Mouse (Mus musculus): Measurements from ENCODE around the gene Nmur1. TPM values are rescaled to one million over a fixed set of nuclear protein-coding genes. Genes with fewer than 3 reads are reported as not detected.
A peak's percentile ranks its signal among the peaks of the same experiment; 100 is the strongest.

The Nmur1 gene
- polyA plus RNA-seq, 1 experiment from 2014 or later, result not detected

- Histone ChIP-seq H3K27ac (ENCODE audit: low read depth) (no peak overlapping the region), H3K4me1 (ENCODE audit: insufficient read depth) (peaks cover 4% of the 10 kb centered on the region; the same call in 1 of the 2 replicates), H3K9ac (replicated peaks) (no peak overlapping the region), H3K4me3 (ENCODE audit: low read depth, low read length) (no peak overlapping the region), H3K27me3 (ENCODE audit: insufficient read depth, low read length) (no peaks in the 10 kb centered on the region), H3K36me3 (replicated peaks; ENCODE audit: insufficient read depth, low read length) (peaks cover 53% of the 10 kb centered on the region), H3K9me3 (ENCODE audit: low read length) (no peaks in the 10 kb centered on the region), H3K4me2 (ENCODE audit: low read depth, low read length) (no peak overlapping the region)
- TF ChIP-seq EP300 (IDR thresholded peaks at IDR 0.05; ENCODE audit: low read depth), result no peak
- TF ChIP-seq CTCF (IDR thresholded peaks at IDR 0.05; ENCODE audit: low read depth), result no peak
- no peak for DNase-seq
- ATAC-seq, result no peak
- 81% methylated on average over 1 of the region's 1 CpGs for WGBS (ENCODE audit: insufficient replicate concordance)
Observed at GRCm38 (mm10) chr1:86348083-86348482, 77.9 kb downstream of the Nmur1 start.

DNA sequence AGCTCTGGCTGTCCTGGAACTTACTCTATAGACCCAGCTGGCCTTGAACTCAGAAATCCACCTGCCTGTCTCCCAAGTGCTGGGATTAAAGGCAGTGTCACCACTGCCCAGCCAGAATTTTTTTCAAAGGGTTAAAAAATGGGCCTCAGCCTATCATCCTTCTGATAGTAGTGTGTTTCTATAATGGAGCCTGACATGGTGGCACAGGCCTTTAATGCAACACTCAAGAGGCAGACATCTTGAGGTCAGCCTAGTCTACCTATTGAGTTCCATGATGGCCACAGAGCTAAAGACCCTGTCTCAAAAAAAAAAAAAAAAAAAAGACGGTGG is 78.3 kb downstream of the Nmur1 start:
- 77% methylated on average over 1 of the region's 1 CpGs for WGBS (ENCODE audit: insufficient replicate concordance)
- no peak overlapping the region for H3K4me3 ChIP-seq (ENCODE audit: low read depth, low read length)
- H3K4me2 ChIP-seq (ENCODE audit: low read depth, low read length), result no peak overlapping the region
- no peak for DNase-seq
- peaks cover 50% of the 10 kb centered on the region for H3K36me3 ChIP-seq (replicated peaks; ENCODE audit: insufficient read depth, low read length)
- H3K9me3 ChIP-seq (ENCODE audit: low read length), result no peaks in the 10 kb centered on the region
- H3K4me1 ChIP-seq (ENCODE audit: insufficient read depth), result peaks cover 4% of the 10 kb centered on the region; the same call in 1 of the 2 replicates
- no peak overlapping the region for H3K27ac ChIP-seq (ENCODE audit: low read depth)
- H3K9ac ChIP-seq (replicated peaks), result no peak overlapping the region
- H3K27me3 ChIP-seq (ENCODE audit: insufficient read depth, low read length), result no peaks in the 10 kb centered on the region
- TF ChIP-seq CTCF (IDR thresholded peaks at IDR 0.05; ENCODE audit: low read depth) (no peak), EP300 (IDR thresholded peaks at IDR 0.05; ENCODE audit: low read depth) (no peak)
- no peak for ATAC-seq

DNA sequence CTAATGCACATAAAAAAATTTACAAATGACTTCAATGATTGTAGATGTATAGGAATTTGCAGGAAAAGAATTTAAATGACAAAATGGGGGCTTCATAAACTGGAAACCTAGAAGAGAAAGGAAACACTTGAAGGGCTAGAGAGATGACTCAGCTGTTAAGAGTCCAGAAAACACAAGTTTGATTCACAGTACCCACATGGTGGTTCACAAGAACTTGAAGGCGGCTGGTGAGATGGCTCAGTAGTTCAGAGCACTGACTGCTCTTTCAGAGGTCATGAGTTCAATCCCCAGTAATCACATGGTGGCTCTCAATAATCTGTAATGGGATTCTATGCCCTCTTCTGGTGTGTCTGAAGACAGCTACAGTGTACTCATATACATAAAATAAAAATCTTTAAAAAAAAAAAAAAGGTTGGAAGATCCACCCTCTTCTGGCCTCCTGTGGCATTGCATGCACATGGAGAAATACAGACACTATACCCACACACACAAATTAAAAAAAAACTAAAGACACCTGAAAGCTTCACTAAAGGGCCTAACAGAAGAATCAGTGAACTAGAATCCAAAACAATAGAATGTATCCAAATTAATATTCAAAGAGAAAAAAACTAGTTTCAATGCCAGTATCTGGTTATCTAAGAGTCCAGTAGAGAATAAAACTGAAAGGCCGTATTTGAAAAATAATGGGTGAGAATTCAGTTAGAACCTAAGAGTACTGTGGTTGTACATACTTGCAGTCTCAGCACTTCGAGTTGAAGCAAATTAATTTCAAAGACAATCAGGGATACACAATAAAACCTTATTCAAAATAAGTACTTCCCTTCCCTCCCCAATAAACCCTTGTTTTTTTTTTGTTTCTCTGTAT is 78.9 kb downstream of the Nmur1 start:
- Histone ChIP-seq H3K9me3 (ENCODE audit: low read length) (no peaks in the 10 kb centered on the region), H3K9ac (replicated peaks) (no peak overlapping the region), H3K27me3 (ENCODE audit: insufficient read depth, low read length) (no peaks in the 10 kb centered on the region), H3K4me3 (ENCODE audit: low read depth, low read length) (no peak overlapping the region), H3K36me3 (replicated peaks; ENCODE audit: insufficient read depth, low read length) (peaks cover 44% of the 10 kb centered on the region), H3K27ac (ENCODE audit: low read depth) (no peak overlapping the region), H3K4me1 (ENCODE audit: insufficient read depth) (peaks cover 4% of the 10 kb centered on the region; the same call in 1 of the 2 replicates), H3K4me2 (ENCODE audit: low read depth, low read length) (no peak overlapping the region)
- TF ChIP-seq CTCF (IDR thresholded peaks at IDR 0.05; ENCODE audit: low read depth), result peak; percentile 38
- no peak for TF ChIP-seq EP300 (IDR thresholded peaks at IDR 0.05; ENCODE audit: low read depth)
- 77% methylated on average over 3 of the region's 3 CpGs for WGBS (ENCODE audit: insufficient replicate concordance)
- ATAC-seq (no peak), DNase-seq (no peak)

DNA sequence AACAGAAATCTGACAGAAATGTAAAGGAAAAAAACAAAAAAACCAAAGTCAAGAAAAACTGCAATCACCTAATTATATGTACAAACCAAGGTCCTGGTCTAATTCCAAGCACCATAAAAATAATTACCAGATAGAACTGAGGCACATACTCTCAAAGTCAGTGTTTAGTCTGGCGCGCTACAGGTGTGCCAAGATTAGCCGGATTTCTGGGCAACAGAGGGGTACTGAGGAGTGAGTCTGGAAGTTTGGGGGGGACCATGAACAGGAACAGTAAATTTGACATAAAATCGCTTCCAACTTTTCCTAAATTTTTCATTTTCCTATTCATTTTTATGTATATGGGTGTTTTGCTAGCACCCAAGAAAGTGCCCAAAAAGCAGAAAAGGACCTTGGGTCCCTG is 80.1 kb downstream of the Nmur1 start:
- Histone ChIP-seq H3K9ac (replicated peaks) (no peak overlapping the region), H3K4me2 (ENCODE audit: low read depth, low read length) (no peak overlapping the region), H3K9me3 (ENCODE audit: low read length) (no peaks in the 10 kb centered on the region), H3K27ac (ENCODE audit: low read depth) (no peak overlapping the region), H3K27me3 (ENCODE audit: insufficient read depth, low read length) (no peaks in the 10 kb centered on the region), H3K36me3 (replicated peaks; ENCODE audit: insufficient read depth, low read length) (peaks cover 33% of the 10 kb centered on the region), H3K4me1 (ENCODE audit: insufficient read depth) (peaks cover 4% of the 10 kb centered on the region; the same call in 1 of the 2 replicates), H3K4me3 (ENCODE audit: low read depth, low read length) (no peak overlapping the region)
- DNase-seq, result no peak
- WGBS (ENCODE audit: insufficient replicate concordance), result 88% methylated on average over 4 of the region's 4 CpGs
- no peak for TF ChIP-seq EP300 (IDR thresholded peaks at IDR 0.05; ENCODE audit: low read depth)
- no peak for TF ChIP-seq CTCF (IDR thresholded peaks at IDR 0.05; ENCODE audit: low read depth)
- no peak for ATAC-seq

- Histone ChIP-seq H3K9ac (replicated peaks) (no peak overlapping the region), H3K9me3 (ENCODE audit: low read length) (no peaks in the 10 kb centered on the region), H3K27ac (ENCODE audit: low read depth) (peak overlapping the region; percentile 26; the same call in 1 of the 2 replicates), H3K4me1 (ENCODE audit: insufficient read depth) (peaks cover 4% of the 10 kb centered on the region; the same call in 1 of the 2 replicates), H3K27me3 (ENCODE audit: insufficient read depth, low read length) (no peaks in the 10 kb centered on the region), H3K4me3 (ENCODE audit: low read depth, low read length) (no peak overlapping the region), H3K36me3 (replicated peaks; ENCODE audit: insufficient read depth, low read length) (peaks cover 25% of the 10 kb centered on the region), H3K4me2 (ENCODE audit: low read depth, low read length) (no peak overlapping the region)
- DNase-seq (no peak), ATAC-seq (no peak)
- TF ChIP-seq EP300 (IDR thresholded peaks at IDR 0.05; ENCODE audit: low read depth) (no peak), CTCF (IDR thresholded peaks at IDR 0.05; ENCODE audit: low read depth) (no peak)
- 79% methylated on average over 4 of the region's 4 CpGs for WGBS (ENCODE audit: insufficient replicate concordance)
Observed at GRCm38 (mm10) chr1:86345069-86345468, 81.0 kb downstream of the Nmur1 start.

GRCm38 (mm10) chr1:86343969-86344861 is 81.8 kb downstream of the Nmur1 start:
- ATAC-seq (peak; percentile 9; the same call in 1 of the 2 replicates), DNase-seq (no peak)
- no peak for TF ChIP-seq EP300 (IDR thresholded peaks at IDR 0.05; ENCODE audit: low read depth)
- TF ChIP-seq CTCF (IDR thresholded peaks at IDR 0.05; ENCODE audit: low read depth), result no peak
- Histone ChIP-seq H3K4me1 (ENCODE audit: insufficient read depth) (peaks cover 4% of the 10 kb centered on the region; the same call in 1 of the 2 replicates), H3K9me3 (ENCODE audit: low read length) (no peaks in the 10 kb centered on the region), H3K27ac (ENCODE audit: low read depth) (peak overlapping the region; percentile 26; the same call in 1 of the 2 replicates), H3K36me3 (replicated peaks; ENCODE audit: insufficient read depth, low read length) (peaks cover 16% of the 10 kb centered on the region), H3K4me2 (ENCODE audit: low read depth, low read length) (no peak overlapping the region), H3K4me3 (ENCODE audit: low read depth, low read length) (no peak overlapping the region), H3K27me3 (ENCODE audit: insufficient read depth, low read length) (no peaks in the 10 kb centered on the region), H3K9ac (replicated peaks) (no peak overlapping the region)
- WGBS (ENCODE audit: insufficient replicate concordance), result 28% methylated on average over 4 of the region's 4 CpGs
